Mouse (Mus musculus) G1E-ER4 (cell line): ENCODE measurements around the gene Gm5127. TPM values are rescaled to one million over a fixed set of nuclear protein-coding genes. Genes with fewer than 3 reads are reported as not detected.

Experiments
- GATA1 ChIP-seq: IDR thresholded peaks from one replicate; pipeline ENCODE4 v1.8.0; 2012; ENCODE audit warnings: low read length, inconsistent platforms
- polyA plus RNA-seq: library from polyadenylated mRNA; stranded (reverse); fragments of >175 nt; gene quantifications from 2 replicates; pipeline ENCODE4 v1.2.3, GENCODE M21; 2012

Gene Gm5127
- not detected in 2 replicates for polyA plus RNA-seq

DNA sequence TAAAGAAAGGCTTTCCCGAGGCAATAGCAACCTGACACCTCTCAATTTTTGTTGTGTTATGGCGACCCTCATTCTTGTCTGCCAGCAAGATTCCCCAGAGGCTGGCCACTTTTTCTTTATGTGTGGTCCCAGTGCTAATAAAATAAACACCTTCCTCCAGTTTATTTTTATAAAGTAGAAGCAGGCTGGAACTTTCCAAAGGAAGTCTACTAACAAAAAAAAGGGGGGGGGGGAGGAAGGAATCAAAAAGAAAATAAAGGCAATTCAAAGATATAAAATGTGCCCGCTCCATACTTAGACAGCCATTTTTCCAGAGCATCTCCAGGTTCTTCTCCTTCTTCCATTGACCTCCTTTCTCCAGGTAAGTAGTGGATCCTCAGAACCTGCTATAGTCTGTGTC is at the start of gene Gm5127:
Gm5127 (plus strand) TSS at position 301 of the 400 bp plus-strand sequence.
- TF ChIP-seq GATA1 = no peak

DNA sequence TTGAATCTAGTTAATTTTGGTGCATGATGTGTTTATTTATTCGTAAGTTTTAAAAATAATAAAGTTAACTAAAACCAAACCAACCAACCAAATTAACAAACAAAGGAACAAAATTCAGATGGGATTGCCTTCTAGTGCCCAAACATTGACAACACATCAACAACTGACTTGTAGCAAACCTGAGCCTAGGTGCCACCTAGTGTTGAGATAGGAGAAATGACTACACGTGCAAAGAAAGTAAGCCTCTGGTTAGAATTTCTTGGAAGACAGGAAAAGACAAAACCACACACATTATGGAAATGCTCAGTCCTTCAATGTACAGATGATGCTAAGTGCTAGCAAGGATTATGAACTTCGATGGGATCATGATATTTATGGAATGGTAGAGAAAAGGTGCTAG is 46.6 kb upstream of the Gm5127 start:
- TF ChIP-seq GATA1 = no peak

DNA sequence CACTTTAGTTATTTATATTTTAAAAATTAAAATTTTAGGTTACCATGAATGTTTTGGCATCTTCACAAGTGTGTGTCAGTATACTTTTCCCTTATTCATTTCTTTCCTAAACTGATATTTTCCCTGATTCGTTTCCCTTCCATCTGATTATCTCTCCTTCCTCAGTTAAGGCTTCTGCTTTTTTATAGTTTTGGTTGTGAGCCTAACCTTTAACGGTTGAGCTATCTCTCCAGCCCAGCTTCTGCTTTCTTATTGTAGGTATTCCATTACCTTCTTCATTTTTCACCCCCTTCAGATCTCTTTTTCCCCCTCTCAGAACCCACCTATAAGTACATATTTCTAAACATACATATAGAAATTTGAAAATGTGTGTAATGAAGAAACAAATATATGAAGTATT is 27.5 kb upstream of the Gm5127 start:
- TF ChIP-seq GATA1 = no peak

DNA sequence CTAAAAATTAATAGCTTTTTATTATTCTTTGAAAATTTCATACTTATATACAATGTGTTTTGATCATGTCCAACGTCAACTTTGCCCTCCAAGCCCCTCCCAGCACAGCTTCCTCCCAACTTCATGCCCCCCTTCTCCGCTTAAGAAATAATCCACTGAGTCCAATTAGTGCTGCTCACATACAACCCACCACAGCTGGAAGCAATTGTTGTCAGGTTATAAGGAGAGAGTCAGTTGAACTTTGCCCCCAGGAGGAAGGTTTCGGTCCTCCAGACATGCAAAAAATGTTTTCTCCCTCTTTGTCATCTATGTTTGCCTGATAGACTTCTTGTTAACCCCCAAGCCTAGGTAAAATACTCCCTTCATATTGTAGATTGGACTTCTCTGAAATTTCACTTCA is 4.0 kb upstream of the Gm5127 start:
- no peak for TF ChIP-seq GATA1

DNA sequence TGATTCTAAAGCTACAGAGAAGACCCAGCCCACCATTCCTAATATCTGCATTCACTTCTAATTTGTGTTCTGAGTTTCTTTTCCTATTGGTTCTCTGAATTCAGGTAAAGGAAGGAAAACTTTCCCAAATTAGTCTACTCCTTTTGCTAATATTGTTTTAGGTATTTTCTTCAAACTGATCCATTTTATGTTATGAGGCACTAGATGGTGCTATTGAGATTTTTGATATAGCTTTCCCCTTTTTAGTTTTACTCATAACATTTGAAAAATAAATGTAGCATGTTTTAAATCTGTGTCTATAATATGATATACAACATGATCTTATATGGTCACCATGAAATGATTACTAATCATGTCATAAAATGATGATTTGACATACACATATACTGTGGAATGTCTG is 2.6 kb upstream of the Gm5127 start:
- TF ChIP-seq GATA1 = no peak

DNA sequence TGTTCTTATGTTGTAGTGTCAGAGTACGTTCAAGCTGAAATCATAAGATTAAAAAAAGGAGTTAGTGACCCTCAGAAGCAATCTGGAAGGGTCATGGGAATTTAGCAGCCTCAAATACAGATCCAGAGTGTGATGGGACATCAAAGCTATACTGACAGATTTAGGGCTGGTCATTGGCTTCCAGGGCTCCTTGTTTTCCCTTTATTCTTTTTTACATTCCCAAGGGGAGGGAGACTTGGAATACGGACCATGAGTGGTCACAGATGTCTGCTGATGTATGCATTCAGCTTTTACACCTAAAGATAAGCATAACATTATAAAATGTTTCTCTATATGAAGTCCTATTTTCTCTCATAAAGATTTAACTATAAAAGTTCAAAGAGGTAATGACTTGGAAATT is 789 bp upstream of the Gm5127 start:
- no peak for TF ChIP-seq GATA1

DNA sequence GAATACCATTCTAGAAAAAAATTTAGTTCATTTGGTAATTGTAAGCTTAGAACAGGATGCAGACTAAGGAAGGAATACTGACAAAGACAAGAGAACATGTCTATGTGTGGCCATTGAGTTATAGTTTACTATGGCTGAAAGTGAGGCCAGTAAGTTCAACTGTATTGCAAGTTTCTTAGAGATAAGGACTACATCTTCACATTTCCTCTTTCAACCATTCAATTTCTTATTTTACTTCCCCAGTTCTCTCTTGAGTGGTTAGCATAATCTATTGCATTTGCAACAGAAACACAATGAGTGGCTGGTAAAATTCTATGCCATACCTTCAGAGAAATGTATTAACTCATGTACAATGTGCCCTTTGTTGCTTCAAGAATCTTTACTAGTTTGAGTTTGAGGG is 10.9 kb downstream of the Gm5127 start:
- no peak for TF ChIP-seq GATA1

DNA sequence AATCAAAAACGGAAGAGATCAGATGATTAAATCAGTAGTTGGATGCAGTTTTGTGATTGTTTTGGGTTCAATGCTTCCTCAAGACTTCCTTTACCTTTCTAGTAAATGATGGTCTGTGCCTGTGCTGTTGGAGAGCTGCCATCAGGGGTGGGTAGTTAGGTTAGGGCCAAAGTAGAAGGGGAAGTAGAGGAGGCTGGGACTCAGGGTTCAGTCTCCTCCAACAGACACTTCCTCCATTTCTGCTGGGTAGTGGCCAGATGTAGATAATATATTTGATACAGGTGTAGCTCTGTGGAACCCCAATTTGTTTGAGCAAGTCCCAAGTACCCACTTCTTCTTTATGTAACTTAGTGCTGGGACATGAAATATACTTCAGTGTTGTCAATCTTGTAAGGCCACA is 12.9 kb downstream of the Gm5127 start:
- TF ChIP-seq GATA1 = no peak

DNA sequence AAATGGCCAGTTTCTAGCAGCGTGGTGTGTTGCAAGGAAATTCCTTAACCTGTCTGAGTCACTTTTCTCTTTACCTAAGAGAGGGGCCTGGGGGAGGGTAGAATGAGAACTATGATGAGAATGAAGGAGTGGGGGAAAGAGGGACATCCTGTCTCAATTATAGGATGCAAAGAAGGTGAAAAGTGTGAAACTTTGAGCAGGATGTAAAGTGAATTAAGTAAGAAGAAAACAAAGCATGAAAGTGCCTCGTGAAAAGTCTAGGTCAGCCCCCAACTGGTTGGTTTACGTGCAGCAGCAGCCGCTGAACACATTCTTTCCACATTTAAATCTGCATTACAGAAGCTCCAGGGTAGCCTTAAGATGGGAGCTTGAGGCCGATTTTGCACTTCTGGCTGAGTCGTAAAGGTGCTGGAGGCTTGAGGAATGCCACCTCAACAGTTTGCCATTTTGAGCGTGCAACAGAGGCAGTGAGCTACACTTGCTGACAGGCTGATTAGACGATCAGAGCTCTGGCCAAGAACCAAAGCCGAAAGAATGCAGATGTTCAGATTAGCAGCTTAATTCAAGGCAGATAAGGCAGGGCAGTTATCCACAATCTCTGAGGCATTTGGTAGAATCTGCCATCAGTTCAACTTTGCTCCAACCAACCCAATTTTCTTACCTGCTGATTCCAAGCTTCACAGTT is 19.7 kb downstream of the Gm5127 start:
- no peak for TF ChIP-seq GATA1

DNA sequence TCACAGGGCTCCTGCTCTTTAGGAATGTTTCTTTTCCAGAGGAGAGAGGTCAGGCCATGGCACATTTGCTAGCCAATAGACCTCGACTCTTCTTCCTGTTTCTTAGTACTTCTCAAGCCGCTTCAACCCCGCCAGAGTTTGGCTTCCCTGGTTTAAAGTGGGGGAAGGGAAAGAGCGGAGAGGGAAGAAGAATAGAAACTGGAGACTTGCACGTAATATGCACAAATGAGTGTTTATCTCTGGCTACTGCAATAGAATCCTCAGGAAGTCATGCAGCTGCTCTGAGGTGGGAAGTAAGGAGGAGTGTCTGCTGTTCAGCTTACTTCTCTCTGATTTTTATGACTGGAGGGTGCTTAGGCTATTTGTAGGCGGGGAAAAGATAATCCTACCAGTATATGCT is 20.4 kb downstream of the Gm5127 start, which contains the start of gene Cysltr1:
Cysltr1 (minus strand) TSS at position 294 of the 400 bp plus-strand sequence.
- no peak for TF ChIP-seq GATA1

DNA sequence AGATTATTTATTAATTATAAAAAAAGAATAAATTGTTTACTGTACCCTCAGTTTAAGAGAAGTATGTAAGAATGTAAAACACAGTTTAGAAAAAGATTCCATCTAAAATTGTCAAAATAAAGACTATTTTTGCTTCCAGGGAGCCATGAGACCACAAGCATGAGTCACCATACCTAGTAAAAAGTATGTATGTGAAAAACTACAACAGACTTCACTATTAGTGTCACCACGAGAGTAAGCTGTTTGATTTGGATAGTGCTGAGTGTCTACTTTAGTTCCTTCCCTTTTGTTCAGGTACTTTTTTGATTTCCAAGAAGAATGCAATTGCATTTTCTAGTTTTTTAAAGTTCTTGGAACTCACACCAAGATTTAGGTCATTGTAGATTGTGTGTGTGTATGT is 39.5 kb downstream of the Gm5127 start:
- no peak for TF ChIP-seq GATA1

DNA sequence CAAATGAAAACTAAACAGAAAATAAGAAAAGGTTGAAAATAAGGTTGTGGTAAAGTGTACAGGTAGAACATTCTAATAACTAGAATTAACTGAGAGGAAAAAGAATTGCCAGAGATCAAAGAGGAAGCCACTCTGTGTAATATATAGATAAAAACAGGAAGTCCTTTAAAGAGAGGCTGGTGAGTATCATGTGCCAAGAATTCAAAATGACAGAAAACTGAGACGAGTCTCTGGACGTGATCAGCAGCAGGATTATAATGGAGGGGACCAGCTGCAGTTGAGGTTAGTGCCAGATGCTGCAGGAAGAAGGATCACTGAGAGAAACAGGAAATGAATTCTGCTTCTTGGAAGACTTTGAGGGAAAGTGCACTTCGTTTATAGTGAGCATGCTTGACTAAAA is 40.7 kb downstream of the Gm5127 start:
- no peak for TF ChIP-seq GATA1

DNA sequence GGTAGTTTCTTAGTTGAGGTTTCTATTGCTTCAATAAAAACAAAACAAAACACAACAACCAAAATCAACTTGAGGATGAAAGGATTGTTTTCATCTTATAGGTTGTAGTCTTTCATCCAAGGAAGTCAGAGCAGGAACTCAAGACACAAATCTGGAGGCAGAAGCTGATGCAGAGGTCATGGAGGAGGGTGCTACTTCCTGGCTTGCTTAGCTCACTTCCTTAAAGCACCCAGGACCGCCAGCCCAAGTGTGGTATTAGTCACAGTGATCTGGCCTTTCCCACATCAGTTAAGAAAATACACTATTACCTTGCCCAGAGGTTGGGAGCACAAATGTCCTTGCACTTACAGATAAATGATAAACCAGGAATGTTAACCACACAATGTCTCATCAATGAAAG is 45.5 kb downstream of the Gm5127 start:
- TF ChIP-seq GATA1 = no peak

DNA sequence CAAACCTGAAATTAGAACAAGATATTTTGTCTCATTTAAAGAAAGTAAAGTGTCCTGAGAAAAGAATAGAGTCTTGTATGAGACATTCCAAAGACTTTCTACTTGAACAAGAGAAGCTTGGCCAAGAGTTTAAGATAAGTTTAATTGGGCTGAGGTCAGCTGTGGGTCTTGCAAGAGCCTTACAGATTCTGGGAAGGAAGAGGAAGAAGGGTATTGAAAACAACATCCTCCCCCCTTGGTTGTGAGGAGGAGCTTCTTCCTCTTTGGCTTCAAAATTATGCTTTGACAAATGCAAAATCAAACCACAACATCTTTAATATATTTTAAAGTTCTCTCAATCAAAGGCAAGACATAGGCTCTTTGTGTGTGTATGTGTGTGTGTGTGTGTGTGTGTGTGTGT is 50.6 kb downstream of the Gm5127 start:
- no peak for TF ChIP-seq GATA1

DNA sequence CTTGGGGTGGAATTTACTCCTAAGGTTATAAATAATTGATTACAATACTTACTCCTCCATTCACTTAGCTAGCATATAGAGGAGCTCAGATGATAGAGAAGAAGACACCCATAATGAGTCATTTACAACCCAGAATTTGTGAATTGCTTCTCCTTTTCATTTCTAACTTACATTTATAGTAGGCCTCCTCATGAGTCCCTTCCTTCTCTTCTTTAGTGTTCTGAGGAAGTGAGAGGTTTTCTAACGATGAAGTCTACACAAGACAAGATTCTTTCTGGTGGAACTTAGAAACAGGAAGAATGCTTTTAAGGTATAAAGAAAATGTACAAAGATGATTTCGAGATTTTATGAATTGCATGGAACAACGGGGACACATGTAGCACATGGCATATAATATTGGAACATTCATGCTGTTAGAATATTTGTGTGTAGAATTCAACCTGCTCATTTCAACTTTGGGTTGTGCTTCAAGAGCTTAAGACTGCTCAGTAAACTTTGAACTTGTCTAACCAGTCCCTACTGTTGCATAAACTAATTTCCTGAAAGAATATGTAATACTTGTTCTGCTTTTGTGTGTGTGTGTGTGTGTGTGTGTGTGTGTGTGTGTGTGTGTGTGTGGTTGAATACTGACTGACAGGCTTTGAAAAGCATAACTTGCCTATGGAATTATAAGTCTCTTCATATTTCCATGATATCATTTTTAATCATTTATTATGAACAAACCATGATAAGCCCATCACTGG is 52.0 kb downstream of the Gm5127 start:
- TF ChIP-seq GATA1 = no peak

DNA sequence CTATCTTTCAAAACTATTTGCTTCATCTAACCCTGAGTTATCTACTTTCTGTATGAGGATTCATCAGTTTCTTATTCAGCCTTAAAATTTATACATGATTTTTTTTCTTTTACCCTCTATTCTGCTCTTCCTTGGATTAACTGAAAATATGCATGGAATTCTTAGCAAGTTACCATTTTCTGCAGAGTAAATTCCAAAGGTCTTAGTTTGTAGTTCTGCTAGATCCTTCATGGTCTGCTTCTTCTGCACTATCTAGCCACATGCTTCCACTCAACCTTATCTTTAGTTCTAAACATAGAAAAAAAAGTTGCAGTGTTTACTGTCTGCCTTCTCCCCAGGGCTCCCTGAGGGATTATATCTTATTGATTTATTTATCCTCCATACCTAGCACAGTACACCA is 79.1 kb downstream of the Gm5127 start:
- no peak for TF ChIP-seq GATA1

DNA sequence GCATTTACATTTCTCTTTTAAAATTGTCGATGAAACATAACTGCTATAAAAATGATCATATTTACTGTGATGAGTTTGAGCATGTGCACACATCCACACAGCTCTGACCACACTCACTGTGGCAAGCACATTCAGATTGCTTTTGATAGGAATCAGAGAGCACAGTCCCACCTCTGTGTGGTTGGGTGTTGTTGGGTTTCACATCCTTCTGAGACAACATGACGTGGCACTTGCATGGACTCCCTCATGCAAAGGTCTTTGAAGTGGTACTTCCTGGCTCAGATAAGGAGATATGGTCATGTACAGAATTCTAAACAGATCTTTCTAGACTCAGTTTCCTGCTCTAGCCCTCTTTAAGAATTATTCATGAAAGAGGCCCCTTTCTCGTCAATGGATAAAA is 121.6 kb downstream of the Gm5127 start:
- no peak for TF ChIP-seq GATA1
